16 mouse cellular contexts compared by ENCODE assay signal in genomic region chr19:56389879-56390278, GRCm38 (mm10). TPM values are rescaled to one million over a fixed set of nuclear protein-coding genes. Genes with fewer than 3 reads are reported as not detected.
A peak's percentile ranks its signal among the peaks of the same experiment; 100 is the strongest.
DNase-seq lines count a peak whose midpoint lies in the region; ATAC-seq and TF ChIP-seq lines count a peak whose summit lies in the region.
"Had no signal": no experiment of that assay in that cellular context is flagged by ENCODE, and none has a peak within 500 bp of the region (broad histone marks: within the 10 kb centered on the region; RNA-seq: fewer than 3 reads in every experiment).

Gene Nrap (minus strand): TSS chr19:56390037.

- DNase-seq in gastrocnemius, adult 2 months, result peak; percentile 84
- DNase-seq in heart, embryonic 10.5 days (ENCODE audit: low spot score), result no peak
- DNase-seq in heart, postnatal 4 days, result peak; percentile 72
- no peak for DNase-seq in left cerebral cortex, adult 18-20 months (ENCODE audit: low spot score in 2 of 2)
- DNase-seq in forebrain, postnatal 0 days, result no peak
- DNase-seq in cerebellum, adult 9-10 months, result no peak
- DNase-seq: adrenal gland, postnatal 25 days; lung, postnatal 36 days; thymus, postnatal 36 days had no signal

- intact Hi-C loops in gastrocnemius, adult 2 months (cut with DNase I), result no loop called here

- WGBS in heart, embryonic 10.5 days, result 63% methylated on average over 11 of the region's 11 CpGs
- WGBS in forebrain, postnatal 0 days, result 90% methylated on average over 11 of the region's 11 CpGs

- peaks cover 34% of the 10 kb centered on the region for H3K4me1 ChIP-seq in heart, embryonic 10.5 days
- H3K4me1 ChIP-seq in forebrain, postnatal 0 days (ENCODE audit: insufficient read depth), result no peaks in the 10 kb centered on the region
- H3K4me1 ChIP-seq: midbrain, embryonic 15.5 days; neural tube, embryonic 13.5 days had no signal

- no peak within 1 kb of the TSS for H3K4me3 ChIP-seq in C2C12 (ENCODE audit: insufficient read depth, poor library complexity, severe bottlenecking)
- H3K4me3 ChIP-seq in gastrocnemius, adult 2 months, result peak within 1 kb of the TSS; percentile 71
- peak within 1 kb of the TSS; percentile 42 for H3K4me3 ChIP-seq in heart, embryonic 10.5 days
- H3K4me3 ChIP-seq in forebrain, postnatal 0 days (ENCODE audit: low read depth, low read length), result no peak within 1 kb of the TSS
- H3K4me3 ChIP-seq: layer of hippocampus, adult 2 months; limb, embryonic 10.5 days; midbrain, embryonic 15.5 days; neural tube, embryonic 13.5 days; stomach, embryonic 15.5 days had no signal

- H3K9me3 ChIP-seq in heart, embryonic 10.5 days, result no peaks in the 10 kb centered on the region
- no peaks in the 10 kb centered on the region for H3K9me3 ChIP-seq in forebrain, postnatal 0 days (ENCODE audit: low read length)
- H3K9me3 ChIP-seq: limb, embryonic 10.5 days; midbrain, embryonic 15.5 days; neural tube, embryonic 13.5 days; stomach, embryonic 15.5 days had no signal

- peak within 1 kb of the TSS; percentile 16 for H3ac ChIP-seq in C2C12 (ENCODE audit: control insufficient read depth, insufficient read length, low read depth)

- H3K27me3 ChIP-seq in C2C12 (ENCODE audit: control insufficient read depth, insufficient read depth, insufficient read length), result no peaks in the 10 kb centered on the region
- H3K27me3 ChIP-seq in heart, embryonic 10.5 days (ENCODE audit: insufficient read depth, poor library complexity, severe bottlenecking), result peaks cover 4% of the 10 kb centered on the region
- no peaks in the 10 kb centered on the region for H3K27me3 ChIP-seq in forebrain, postnatal 0 days (ENCODE audit: insufficient read depth, low read length)
- H3K27me3 ChIP-seq: stomach, embryonic 15.5 days had no signal

- no peak for TF ChIP-seq CTCF in C2C12 (IDR thresholded peaks at IDR 0.05; ENCODE audit: control insufficient read depth, insufficient read depth, insufficient read length)
- no peak for TF ChIP-seq CTCF in gastrocnemius, adult 2 months (IDR thresholded peaks at IDR 0.05)
- no peak for TF ChIP-seq CTCF in forebrain, postnatal 0 days (IDR thresholded peaks at IDR 0.05; ENCODE audit: low read depth)

- H3K4me2 ChIP-seq in forebrain, postnatal 0 days (ENCODE audit: low read depth), result no peak within 1 kb of the TSS
- H3K4me2 ChIP-seq: midbrain, embryonic 15.5 days; neural tube, embryonic 13.5 days; stomach, embryonic 15.5 days had no signal

- ATAC-seq in megakaryocyte, adult 5-6 weeks (ENCODE audit: poor library complexity, severe bottlenecking), result no peak
- ATAC-seq in forebrain, postnatal 0 days, result no peak
- ATAC-seq: midbrain, embryonic 15.5 days had no signal

- no peaks in the 10 kb centered on the region for H3K79me2 ChIP-seq in C2C12 (ENCODE audit: control insufficient read depth, insufficient read depth)

- no peak within 1 kb of the TSS for H3K9ac ChIP-seq in forebrain, postnatal 0 days
- H3K9ac ChIP-seq: midbrain, embryonic 15.5 days; neural tube, embryonic 13.5 days; stomach, embryonic 15.5 days had no signal

- H3K79me3 ChIP-seq in C2C12 (ENCODE audit: low read depth), result no peaks in the 10 kb centered on the region

- H3K27ac ChIP-seq in gastrocnemius, adult 2 months, result peak within 1 kb of the TSS; percentile 96
- peak within 1 kb of the TSS; percentile 83 for H3K27ac ChIP-seq in heart, embryonic 10.5 days
- no peak within 1 kb of the TSS for H3K27ac ChIP-seq in forebrain, postnatal 0 days (ENCODE audit: low read depth, low read length)
- H3K27ac ChIP-seq: layer of hippocampus, adult 2 months; limb, embryonic 10.5 days; midbrain, embryonic 15.5 days; neural tube, embryonic 13.5 days had no signal

- no peaks in the 10 kb centered on the region for H3K36me3 ChIP-seq in C2C12 (ENCODE audit: control insufficient read depth, insufficient read depth)
- H3K36me3 ChIP-seq in heart, embryonic 10.5 days, result no peaks in the 10 kb centered on the region
- no peaks in the 10 kb centered on the region for H3K36me3 ChIP-seq in forebrain, postnatal 0 days (ENCODE audit: insufficient read depth)
- H3K36me3 ChIP-seq: limb, embryonic 10.5 days; midbrain, embryonic 15.5 days; neural tube, embryonic 13.5 days; stomach, embryonic 15.5 days had no signal

TF ChIP-seq in C2C12, 6 proteins besides CTCF, POLR2A, EP300 and RAD21:
- TF ChIP-seq MYOD1 (IDR thresholded peaks at IDR 0.05; ENCODE audit: control insufficient read depth, insufficient read length, low read depth), result no peak
- no peak for TF ChIP-seq CEBPB (IDR thresholded peaks at IDR 0.05; ENCODE audit: low read depth)
- no peak for TF ChIP-seq MAX (IDR thresholded peaks at IDR 0.05)
- TF ChIP-seq MYOG (IDR thresholded peaks at IDR 0.05; ENCODE audit: control insufficient read depth, extremely low read depth, insufficient read length), result no peak
- TF ChIP-seq FOSL1 (IDR thresholded peaks at IDR 0.05; ENCODE audit: insufficient read depth, low read length, poor library complexity, severe bottlenecking), result no peak
- TF ChIP-seq USF1 (IDR thresholded peaks at IDR 0.05; ENCODE audit: low read depth), result no peak
TF ChIP-seq in C2C12: peak in this region for 0.

RNA-seq across cellular contexts. Expression of gene Nrap, which starts in this region (rescaled TPM):
- 0.88 TPM for polyA plus RNA-seq in C2C12 (2012; fragmentation: generic; extraction: Trizol)
- 100 to 1,000 TPM; 675 to 914 TPM for total RNA-seq in gastrocnemius, adult 2 months (2021)
- 3.4 and 11.9 TPM in 2 replicates for polyA plus RNA-seq in heart, embryonic 10.5 days (2016; fragmentation: Nextera tagmentation; extraction: Ambion mirVana)
- total RNA-seq in heart, postnatal 4 days (2021), result 100 to 1,000 TPM; 261 to 291 TPM
- 0.02 TPM in 1 of 2 replicates, not detected in the other for total RNA-seq in megakaryocyte, adult 5-6 weeks (2015)
- total RNA-seq in megakaryocyte, adult 5-6 weeks (2017), result 0.04 and 0.12 TPM in 2 replicates
- total RNA-seq in left cerebral cortex, adult 18-20 months (2021), result 1 to 10 TPM in 1 of 2 experiments, under 1 TPM in 1; 0.89 to 1.1 TPM
- total RNA-seq in forebrain, postnatal 0 days (2014; rRNA removed), result 0.76 and 0.85 TPM in 2 replicates
- polyA plus RNA-seq in forebrain, postnatal 0 days (2015; fragmentation: Nextera tagmentation; extraction: Ambion mirVana), result 0.64 and 0.86 TPM in 2 replicates

Comparison
In these comparisons a context has a peak if more than half of its experiments do, and no peak if none do; other contexts are left out.
1. RNA of gene Nrap (total RNA-seq): 675 to 914 TPM in gastrocnemius, adult 2 months and 261 to 291 TPM in heart, postnatal 4 days; 0.89 to 1.1 TPM in left cerebral cortex, adult 18-20 months, 0.76 to 0.85 TPM in forebrain, postnatal 0 days and 0.02 to 0.12 TPM in megakaryocyte, adult 5-6 weeks; every median in the first group is over 100 times any median in the second.
2. DNase-seq: peak in gastrocnemius, adult 2 months (single experiment) and heart, postnatal 4 days (single experiment); none in heart, embryonic 10.5 days (single experiment), left cerebral cortex, adult 18-20 months (0 of 2), forebrain, postnatal 0 days (single experiment) and cerebellum, adult 9-10 months (single experiment).
3. H3K4me3 ChIP-seq: peak in gastrocnemius, adult 2 months (single experiment) and heart, embryonic 10.5 days (single experiment); none in C2C12 (single experiment) and forebrain, postnatal 0 days (single experiment).